Mouse (Mus musculus) heart, postnatal 0 days (tissue): ENCODE results near the gene Sez6l. TPM values are rescaled to one million over a fixed set of nuclear protein-coding genes. Genes with fewer than 3 reads are reported as not detected.
A peak's percentile ranks its signal among the peaks of the same experiment; 100 is the strongest.

Experiments used
- ATAC-seq: fragments of 200-750 bp; cut with Nextera tagmentation; 2 replicates; pipeline ENCODE4 v1.8.0; 2017; ENCODE audit warnings: low read depth, moderate number of reproducible peaks, moderate library complexity; ENCODE audit not compliant: insufficient read depth
- DNase-seq: peaks from one replicate; pipeline ENCODE4 v3.0.0-alpha.2; 2016; ENCODE audit warnings: low spot score
- H3K27ac ChIP-seq: fragments of 300-500 bp; sonication (generic); 2 replicates; pipeline ENCODE4 v1.5.1; 2014; ENCODE audit warnings: low read depth, mild to moderate bottlenecking
- H3K27me3 ChIP-seq: fragments of 300-500 bp; sonication (generic); 2 replicates; pipeline ENCODE4 v1.6.1; 2014; ENCODE audit warnings: low read length, mixed read lengths; ENCODE audit not compliant: control insufficient read depth, insufficient read depth
- H3K36me3 ChIP-seq: fragments of 300-500 bp; sonication (generic); replicated peaks from 2 replicates; pipeline ENCODE4 v1.6.1; 2014; ENCODE audit warnings: low read length, mixed read lengths; ENCODE audit not compliant: control insufficient read depth, insufficient read depth
- H3K4me1 ChIP-seq: fragments of 300-500 bp; sonication (generic); 2 replicates; pipeline ENCODE4 v1.6.1; 2014; ENCODE audit warnings: antibody characterized with exemption; ENCODE audit not compliant: control insufficient read depth, insufficient read depth
- H3K4me2 ChIP-seq: fragments of 300-500 bp; sonication (generic); 2 replicates; pipeline ENCODE4 v1.6.1; 2014; ENCODE audit warnings: low read depth, mild to moderate bottlenecking, low read length, moderate library complexity
- H3K4me3 ChIP-seq: fragments of 300-500 bp; sonication (generic); 2 replicates; pipeline ENCODE4 v1.5.1; 2014; ENCODE audit warnings: low read depth, low read length
- H3K9ac ChIP-seq: fragments of 300-500 bp; sonication (generic); replicated peaks from 2 replicates; pipeline ENCODE4 v1.6.1; 2014; ENCODE audit warnings: low read depth, low read length, mixed read lengths
- H3K9me3 ChIP-seq: fragments of 300-500 bp; sonication (generic); replicated peaks from 2 replicates; pipeline ENCODE4 v1.6.1; 2016; ENCODE audit warnings: low read length; ENCODE audit not compliant: control insufficient read depth
- CTCF ChIP-seq: IDR thresholded peaks from 2 replicates; pipeline ENCODE4 v1.5.1; 2016; ENCODE audit warnings: antibody characterized with exemption, control low read depth, low read depth
- EP300 ChIP-seq: IDR thresholded peaks from 2 replicates; pipeline ENCODE4 v1.6.1; 2016; ENCODE audit warnings: antibody characterized with exemption, low read depth
- WGBS: fragments of 180-500 bp; shearing (Covaris S2); extraction: QIAGEN DNeasy Blood & Tissue Kit; methylation state at CpG from one replicate; pipeline ENCODE4 v1.1.7; 2014; 5-methylcytosine and 5-hydroxymethylcytosine counted together
- polyA plus RNA-seq: library from polyadenylated mRNA; unstranded; fragments of >200 nt; fragmentation: Nextera tagmentation; extraction: Ambion mirVana; gene quantifications from 2 replicates; pipeline ENCODE4 v1.2.1, GENCODE M21; 2015
- total RNA-seq: library from RNA; depleted of rRNA; stranded (reverse); fragments of >200 nt; gene quantifications from 2 replicates; pipeline ENCODE4 v1.2.3, GENCODE M21; 2014; ENCODE audit warnings: low replicate concordance

Gene Sez6l
- total and polyA plus RNA-seq, 2 experiments from 2014 or later: 0.10 TPM; not detected in 1

DNA sequence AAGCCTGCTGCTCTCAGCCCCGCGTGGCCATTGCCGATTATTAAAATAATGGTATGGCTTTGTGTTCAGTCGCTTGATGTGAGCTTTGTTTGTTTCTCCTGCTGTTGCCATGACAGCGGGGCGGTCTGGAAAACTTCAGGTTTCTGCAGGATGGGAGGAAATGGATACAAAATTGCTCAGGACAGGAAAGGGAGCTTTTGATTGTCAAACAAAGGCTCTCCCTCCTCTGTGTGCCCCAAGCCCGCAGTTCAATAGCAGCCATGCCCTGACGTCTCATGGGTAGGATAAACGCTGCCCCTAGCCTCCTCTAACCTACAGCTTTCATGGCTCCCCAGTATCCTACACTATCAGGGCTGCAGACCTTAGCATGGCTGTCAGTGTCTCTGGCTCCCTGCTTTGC is 6.3 kb upstream of the Sez6l start:
- 29% methylated on average over 9 of the region's 9 CpGs for WGBS
- peak; percentile 52 for DNase-seq
- Histone ChIP-seq H3K4me1 (no peaks in the 10 kb centered on the region), H3K9me3 (no peaks in the 10 kb centered on the region), H3K36me3 (no peaks in the 10 kb centered on the region), H3K27me3 (peaks cover 52% of the 10 kb centered on the region), H3K4me2 (no peak overlapping the region), H3K27ac (no peak overlapping the region), H3K4me3 (no peak overlapping the region), H3K9ac (no peak overlapping the region)
- TF ChIP-seq CTCF (no peak), EP300 (no peak)
- 0 out of 2 replicates have a peak, but pooled peaks have one; percentile 4 for ATAC-seq

DNA sequence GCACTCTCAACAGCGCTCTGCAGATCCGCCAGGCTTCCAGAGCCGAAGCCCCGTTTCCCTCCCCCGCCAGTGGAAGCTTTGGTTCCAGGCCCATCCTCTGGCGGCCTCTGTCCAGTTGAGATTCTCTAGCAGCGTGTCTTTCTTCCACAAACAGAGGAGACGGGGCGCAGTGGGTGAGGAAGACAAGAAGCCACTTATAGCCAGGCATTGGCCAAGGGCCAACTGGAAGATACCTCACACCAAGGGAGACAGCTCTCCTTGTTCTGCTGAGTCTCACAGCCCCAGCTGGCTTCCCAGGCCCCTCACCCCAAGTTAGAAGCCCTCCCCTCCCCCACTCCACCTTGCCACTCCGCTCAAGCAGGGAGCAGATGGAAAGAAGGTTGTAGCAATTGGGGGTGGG is 765 bp upstream of the Sez6l start:
- peaks cover 85% of the 10 kb centered on the region for H3K27me3 ChIP-seq
- H3K4me3 ChIP-seq: no peak overlapping the region

DNA sequence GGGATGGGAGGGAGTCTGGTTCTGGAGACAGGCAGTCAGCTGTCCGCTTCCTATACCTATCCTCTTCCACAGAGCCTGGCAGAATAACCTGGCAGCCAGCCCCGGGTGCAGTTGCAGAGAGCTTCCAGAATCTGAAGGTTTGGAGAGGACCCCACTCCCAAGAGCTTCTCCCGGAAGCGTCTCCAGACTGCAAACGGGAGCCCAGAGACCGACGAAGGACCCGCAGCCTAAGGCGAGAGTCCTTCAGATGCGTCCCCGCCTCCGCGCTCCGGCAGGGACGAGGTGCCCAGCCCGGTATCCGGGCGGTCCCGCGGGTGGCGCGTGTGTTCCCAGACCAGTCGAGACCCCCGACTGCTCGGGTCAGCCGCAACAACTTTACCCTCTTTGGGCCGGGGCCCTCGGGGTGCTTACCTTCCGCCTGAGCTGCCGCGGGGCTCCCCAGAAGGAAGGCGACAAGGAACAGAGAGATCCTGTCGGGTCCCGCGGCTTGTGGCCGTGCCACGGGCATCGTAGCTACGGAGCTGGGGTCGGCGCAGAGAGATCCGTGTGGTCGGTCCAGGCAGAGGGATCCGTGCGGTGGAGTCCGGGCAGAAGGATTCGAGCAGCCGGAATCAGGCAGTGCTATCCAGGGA is 508 bp downstream of the Sez6l start:
- peak overlapping the region; percentile 36 for H3K4me2 ChIP-seq
- peak overlapping the region; percentile 36 for H3K4me3 ChIP-seq
- H3K4me1 ChIP-seq: no peaks in the 10 kb centered on the region
- H3K27ac ChIP-seq: no peak overlapping the region
- H3K36me3 ChIP-seq: no peaks in the 10 kb centered on the region
- no peaks in the 10 kb centered on the region for H3K9me3 ChIP-seq
- DNase-seq: no peak
- no peak for TF ChIP-seq CTCF
- TF ChIP-seq EP300: no peak
- no peak for ATAC-seq
- H3K9ac ChIP-seq: no peak overlapping the region
- peaks cover 84% of the 10 kb centered on the region for H3K27me3 ChIP-seq
- WGBS: 1% methylated on average over 48 of the region's 48 CpGs

More for the DNA sequence above, 765 bp upstream of the Sez6l start:
- H3K4me2 ChIP-seq: no peak overlapping the region
- H3K9ac ChIP-seq: no peak overlapping the region
- ATAC-seq (no peak), DNase-seq (no peak)
- no peaks in the 10 kb centered on the region for H3K4me1 ChIP-seq
- no peaks in the 10 kb centered on the region for H3K36me3 ChIP-seq
- no peaks in the 10 kb centered on the region for H3K9me3 ChIP-seq
- 2% methylated on average over 10 of the region's 10 CpGs for WGBS
- H3K27ac ChIP-seq: no peak overlapping the region
- TF ChIP-seq CTCF (no peak), EP300 (no peak)

DNA sequence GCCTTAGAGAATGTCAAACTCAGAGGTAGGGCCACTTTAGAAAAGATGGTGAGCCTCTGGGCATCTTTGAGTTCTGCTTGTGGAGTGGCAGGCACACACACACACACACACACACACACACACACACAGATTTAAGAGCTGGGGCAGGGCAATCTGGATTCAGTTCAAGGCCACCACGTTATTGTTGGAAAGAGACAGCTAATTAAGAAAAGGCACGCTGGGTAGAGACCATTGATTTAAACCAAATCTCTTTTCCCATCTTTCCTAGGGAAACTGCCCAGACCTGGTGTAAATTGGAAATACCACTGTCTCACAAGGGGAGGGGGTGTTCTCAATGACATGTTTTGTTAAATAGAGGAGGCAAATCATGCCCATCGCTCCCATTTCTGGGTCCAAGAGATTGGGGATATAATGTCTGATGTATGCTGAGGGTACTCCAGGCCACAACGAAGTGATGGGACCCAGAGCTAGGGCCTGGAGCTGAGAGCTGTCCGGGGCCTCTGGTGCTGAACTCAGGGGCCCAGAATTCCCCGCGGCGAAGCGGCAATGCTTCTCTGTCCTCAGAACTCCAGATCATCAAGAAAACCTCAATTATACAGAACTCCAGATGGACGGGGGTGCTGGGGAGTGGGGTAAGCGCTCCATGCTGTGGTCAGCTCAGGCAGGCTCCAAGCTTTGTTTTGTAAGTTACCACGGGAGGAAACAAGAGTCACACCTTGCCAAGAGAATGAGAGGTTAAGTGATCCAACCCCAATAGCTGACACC is 1.7 kb downstream of the Sez6l start:
- 7% methylated on average over 12 of the region's 12 CpGs for WGBS
- DNase-seq: no peak

DNA sequence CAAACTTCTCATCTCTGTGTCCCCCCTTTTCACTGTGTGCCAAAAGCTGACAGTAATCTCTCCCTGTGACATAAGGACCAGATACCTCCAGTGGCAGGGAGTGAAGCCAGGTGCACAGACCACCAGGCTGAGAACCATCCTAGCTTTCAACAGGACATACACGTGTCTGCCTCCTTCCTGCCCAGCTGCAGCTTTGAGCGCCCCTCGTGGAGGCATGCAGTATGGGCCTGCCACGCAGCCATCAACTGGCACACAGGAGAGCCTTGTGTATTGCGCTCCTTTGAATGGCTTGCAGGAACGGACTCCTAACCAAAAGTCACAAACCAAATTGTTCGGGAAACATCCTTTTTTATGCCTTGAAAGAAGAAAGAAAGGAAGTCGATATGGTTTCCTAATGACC is 3.1 kb downstream of the Sez6l start:
- Histone ChIP-seq H3K4me1 (no peaks in the 10 kb centered on the region), H3K4me3 (no peak overlapping the region), H3K36me3 (no peaks in the 10 kb centered on the region), H3K27me3 (peaks cover 79% of the 10 kb centered on the region), H3K9ac (no peak overlapping the region), H3K9me3 (no peaks in the 10 kb centered on the region), H3K4me2 (no peak overlapping the region), H3K27ac (no peak overlapping the region)
- WGBS: 11% methylated on average over 8 of the region's 8 CpGs
- DNase-seq (peak; percentile 41), ATAC-seq (peak; percentile 44; the same call in 1 of the 2 replicates)
- TF ChIP-seq EP300 (no peak), CTCF (peak; percentile 77)

More for the DNA sequence above, 1.7 kb downstream of the Sez6l start:
- Histone ChIP-seq H3K36me3 (no peaks in the 10 kb centered on the region), H3K4me2 (no peak overlapping the region), H3K4me3 (no peak overlapping the region), H3K27ac (no peak overlapping the region), H3K4me1 (no peaks in the 10 kb centered on the region), H3K9ac (no peak overlapping the region), H3K9me3 (no peaks in the 10 kb centered on the region), H3K27me3 (peaks cover 74% of the 10 kb centered on the region)
- TF ChIP-seq EP300 (no peak), CTCF (no peak)
- ATAC-seq: no peak
